Mouse (Mus musculus) frontal cortex, postnatal 10 days (tissue): ENCODE data around the gene 3425401B19Rik.
A peak's percentile ranks its signal among the peaks of the same experiment; 100 is the strongest.

Source experiments
- DNase-seq, 2 experiments: peaks; one replicate each; pipeline ENCODE4 v3.0.0; 2022; ENCODE audit warnings: low spot score in 2 of 2, mixed read lengths in 1 of 2

The 3425401B19Rik gene

GRCm38 (mm10) chr14:32663099-32663498 is 22.0 kb downstream of the 3425401B19Rik start:
- DNase-seq = no peak

DNA sequence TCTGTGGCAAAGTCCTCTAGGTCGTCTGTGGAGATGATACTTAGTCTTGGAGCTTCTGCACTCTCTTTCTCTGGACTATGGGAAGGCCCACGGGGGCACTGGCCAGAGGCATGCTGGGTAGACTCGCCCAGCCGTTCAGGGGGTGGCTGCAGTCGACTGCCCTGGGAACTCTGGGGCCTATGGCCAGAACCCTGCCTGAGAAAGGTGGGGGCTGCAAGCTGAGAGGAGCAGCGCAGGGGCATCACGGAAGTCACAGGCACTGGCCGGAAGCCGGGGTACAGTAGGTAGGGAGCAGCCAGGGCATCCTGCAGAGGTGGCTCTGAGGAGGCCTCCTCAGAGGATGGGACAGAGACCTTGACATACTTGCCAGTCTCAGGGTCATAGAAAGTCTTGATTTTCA is 25.3 kb downstream of the 3425401B19Rik start:
- no peak for DNase-seq

- no peak for DNase-seq
Observed at GRCm38 (mm10) chr14:32638485-32638884, 46.6 kb downstream of the 3425401B19Rik start.

DNA sequence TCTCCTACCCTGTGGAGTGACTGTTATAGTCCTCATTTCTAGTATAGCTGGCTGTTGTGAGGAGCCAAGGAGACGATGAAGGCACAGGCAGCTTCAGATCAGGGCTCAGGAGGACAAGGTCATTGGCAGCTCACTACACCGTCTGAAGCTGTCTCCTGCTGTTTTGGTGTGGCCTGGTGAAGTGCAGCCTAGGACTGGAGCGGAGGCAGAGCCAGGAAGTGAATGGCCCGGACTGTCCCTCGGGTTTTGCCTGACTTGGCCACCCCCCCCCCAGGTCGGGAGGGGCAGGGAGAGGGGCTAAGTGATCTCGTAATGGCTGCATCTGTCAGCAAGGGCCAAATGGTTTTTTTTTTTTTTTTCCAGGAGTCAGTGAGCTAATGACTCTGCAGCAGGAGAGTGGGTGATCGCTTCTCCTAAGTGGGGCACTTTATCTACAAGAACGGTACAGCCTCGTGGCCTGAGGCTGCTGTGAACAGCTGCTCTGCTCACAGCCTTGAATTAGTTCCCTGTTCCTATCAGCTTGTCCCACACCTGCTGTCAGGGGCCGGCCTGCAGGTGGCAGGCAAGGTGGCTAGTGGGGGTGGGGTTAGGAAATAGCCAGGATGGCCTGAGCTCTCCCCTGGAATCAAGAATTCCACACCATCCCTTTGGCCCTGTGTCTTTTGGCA is 50.9 kb downstream of the 3425401B19Rik start:
- no peak for DNase-seq

- DNase-seq = no peak
Observed at GRCm38 (mm10) chr14:32632908-32633600, 52.0 kb downstream of the 3425401B19Rik start.

DNA sequence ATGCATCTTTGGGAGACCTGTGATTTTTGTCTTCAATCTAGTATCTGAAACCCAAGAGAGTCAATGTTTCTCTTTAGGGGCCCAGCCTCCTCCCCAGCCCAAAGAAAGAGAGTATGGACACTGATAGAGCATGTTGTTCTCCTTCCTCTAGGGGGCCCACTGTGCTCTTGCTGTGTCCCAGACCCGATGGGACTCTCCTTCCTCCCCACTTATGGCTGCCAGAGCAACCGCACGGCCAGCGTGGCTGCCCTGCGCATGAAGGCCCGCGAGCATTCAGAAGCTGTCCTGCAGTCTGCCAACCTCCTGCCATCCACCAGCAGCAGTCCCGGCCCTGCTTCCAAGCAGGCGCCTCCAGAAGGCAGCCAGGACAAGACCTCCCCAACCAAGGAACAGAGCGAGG is 56.5 kb downstream of the 3425401B19Rik start:
- peak in 1 of 2 experiments; percentile 9 for DNase-seq

GRCm38 (mm10) chr14:32627271-32627670 is 57.8 kb downstream of the 3425401B19Rik start:
- no peak for DNase-seq

DNA sequence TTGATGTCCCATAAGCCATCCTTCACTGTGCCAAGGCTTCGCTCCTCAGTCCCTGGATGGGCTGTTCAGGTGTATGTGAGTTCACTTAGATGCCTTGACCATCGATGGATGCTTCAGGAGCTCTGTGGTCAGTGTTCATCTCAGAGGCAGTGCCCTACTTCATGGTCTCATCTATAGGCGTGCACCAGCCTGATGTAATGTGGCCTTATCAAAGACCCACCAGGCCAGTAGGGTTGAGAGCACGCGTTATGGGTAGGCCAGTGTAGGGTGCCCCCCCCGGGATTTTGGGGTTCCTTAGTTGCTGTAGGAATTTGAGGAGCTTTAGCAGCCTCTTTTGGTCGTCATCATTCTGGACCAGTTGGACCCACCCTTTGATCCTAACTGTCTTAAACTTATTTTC is 60.3 kb downstream of the 3425401B19Rik start:
- no peak for DNase-seq

DNA sequence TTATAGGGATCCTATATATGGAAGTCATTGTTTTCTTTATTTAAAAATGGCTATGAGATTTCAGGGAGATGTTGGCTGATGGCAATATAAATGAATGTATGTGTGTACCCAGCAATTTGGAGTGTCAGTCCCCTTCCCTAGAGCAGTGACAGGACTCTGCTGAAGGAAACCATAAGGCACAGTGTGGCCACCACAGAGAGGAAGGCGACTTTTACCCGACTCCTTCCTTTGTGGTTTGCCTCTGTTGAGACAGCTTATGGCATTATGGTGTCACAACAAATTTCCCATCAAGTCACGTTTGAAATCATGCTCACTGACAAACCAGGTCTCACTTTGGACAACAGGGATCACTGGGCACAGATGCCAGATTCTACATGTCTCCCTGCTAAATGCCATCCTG is 60.8 kb downstream of the 3425401B19Rik start:
- DNase-seq = no peak

- DNase-seq = no peak
Observed at GRCm38 (mm10) chr14:32617253-32617652, 67.8 kb downstream of the 3425401B19Rik start.

- peak in 1 of 2 experiments; percentile 21 for DNase-seq
Observed at GRCm38 (mm10) chr14:32609392-32609791, 75.7 kb downstream of the 3425401B19Rik start.
